Mouse (Mus musculus): ENCODE measurements at regions not wholly inside any gene's neighbourhood (a gene's known extent, or its start where the extent isn't known, plus 50 kb on each side); places are given as distances from the start of the nearest gene placed in this dataset.
"Not testable (repeated sequence)": the region's sequence is repeated elsewhere in the genome, so short reads cannot be mapped to it uniquely, and the experiment has no call there.

GRCm38 (mm10) chr15:5992146-5992545 is 307.4 kb upstream of the Dab2 start:
- TF ChIP-seq CTCF (IDR thresholded peaks at IDR 0.05; ENCODE audit: control insufficient read depth, insufficient read depth, low read length); POLR2A (IDR thresholded peaks at IDR 0.05; ENCODE audit: borderline replicate concordance, control insufficient read depth, low read depth, low read length): not testable (repeated sequence)

Data from bone marrow, adult 2 months (tissue).